Mouse (Mus musculus) hindbrain, embryonic 16.5 days (tissue): ENCODE measurements around the gene Fhl2. TPM values are rescaled to one million over a fixed set of nuclear protein-coding genes. Genes with fewer than 3 reads are reported as not detected.
"Not testable (repeated sequence)": the region's sequence is repeated elsewhere in the genome, so short reads cannot be mapped to it uniquely, and the experiment has no call there.

Experiments
- ATAC-seq: fragments of 200-750 bp; cut with Nextera tagmentation; 2 replicates; pipeline ENCODE4 v1.8.0; 2017; ENCODE audit warnings: moderate TSS enrichment, moderate library complexity
- H3K27ac ChIP-seq: fragments of 300-500 bp; sonication (generic); 2 replicates; pipeline ENCODE4 v1.5.1; 2014; ENCODE audit warnings: low read depth, mild to moderate bottlenecking, control low read depth, low read length, moderate library complexity
- H3K27me3 ChIP-seq: fragments of 300-500 bp; sonication (generic); replicated peaks from 2 replicates; pipeline ENCODE4 v1.6.1; 2014; ENCODE audit warnings: low read length; ENCODE audit not compliant: control insufficient read depth, insufficient read depth
- H3K36me3 ChIP-seq: fragments of 300-500 bp; sonication (generic); 2 replicates; pipeline ENCODE4 v1.6.1; 2014; ENCODE audit warnings: mild to moderate bottlenecking, low read length, moderate library complexity, mixed read lengths; ENCODE audit not compliant: control insufficient read depth, insufficient read depth
- H3K4me1 ChIP-seq: fragments of 300-500 bp; sonication (generic); 2 replicates; pipeline ENCODE4 v1.6.1; 2014; ENCODE audit warnings: low read depth, low read length; ENCODE audit not compliant: control insufficient read depth, insufficient read depth
- H3K4me2 ChIP-seq: fragments of 300-500 bp; sonication (generic); 2 replicates; pipeline ENCODE4 v1.6.1; 2014; ENCODE audit warnings: mild to moderate bottlenecking, low read length, control low read depth, moderate library complexity
- H3K4me3 ChIP-seq: fragments of 300-500 bp; sonication (generic); 2 replicates; pipeline ENCODE4 v1.5.1; 2014; ENCODE audit warnings: mild to moderate bottlenecking, low read length, control low read depth, moderate library complexity
- H3K9ac ChIP-seq: fragments of 300-500 bp; sonication (generic); 2 replicates; pipeline ENCODE4 v1.6.1; 2014; ENCODE audit warnings: low read depth, mild to moderate bottlenecking, control low read depth, low read length, moderate library complexity
- H3K9me3 ChIP-seq: fragments of 300-500 bp; sonication (generic); 2 replicates; pipeline ENCODE4 v1.6.1; 2014; ENCODE audit warnings: mild to moderate bottlenecking, low read length, moderate library complexity; ENCODE audit not compliant: control insufficient read depth
- WGBS: fragments of 180-500 bp; shearing (Covaris S2); extraction: QIAGEN DNeasy Blood & Tissue Kit; methylation state at CpG from one replicate; pipeline ENCODE4 v1.1.7; 2014; 5-methylcytosine and 5-hydroxymethylcytosine counted together
- polyA plus RNA-seq: library from polyadenylated mRNA; unstranded; fragments of >200 nt; fragmentation: Nextera tagmentation; extraction: Ambion mirVana; gene quantifications from 2 replicates; pipeline ENCODE4 v1.2.1, GENCODE M21; 2015

Gene Fhl2
- polyA plus RNA-seq, 1 experiment from 2014 or later, result 30.9 TPM

DNA sequence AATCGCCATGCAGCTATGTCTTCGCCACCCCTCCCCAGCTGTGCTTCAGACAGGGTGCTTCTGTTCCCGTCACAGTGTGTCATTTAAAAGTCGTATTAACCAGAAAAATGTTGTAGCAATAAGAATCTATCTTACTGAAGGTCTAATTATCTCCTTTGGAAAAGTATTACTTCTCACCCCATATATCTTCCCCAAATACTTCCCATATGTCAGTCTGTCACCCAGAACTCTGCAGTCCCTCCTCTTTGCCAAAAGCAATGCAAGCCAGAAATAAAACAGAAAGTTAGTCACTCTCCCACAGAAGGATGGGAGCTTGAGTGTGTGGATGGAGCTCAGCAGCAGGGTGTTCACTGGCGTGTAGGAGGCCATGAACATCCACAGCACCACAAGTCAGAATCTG is 59.5 kb downstream of the Fhl2 start:
- Histone ChIP-seq H3K36me3 (no peaks in the 10 kb centered on the region), H3K4me2 (no peak overlapping the region), H3K4me3 (no peak overlapping the region), H3K27ac (no peak overlapping the region), H3K9ac (no peak overlapping the region), H3K4me1 (no peaks in the 10 kb centered on the region), H3K9me3 (no peaks in the 10 kb centered on the region), H3K27me3 (no peaks in the 10 kb centered on the region)
- ATAC-seq, result no peak
- 84% methylated on average over 5 of the region's 5 CpGs for WGBS

DNA sequence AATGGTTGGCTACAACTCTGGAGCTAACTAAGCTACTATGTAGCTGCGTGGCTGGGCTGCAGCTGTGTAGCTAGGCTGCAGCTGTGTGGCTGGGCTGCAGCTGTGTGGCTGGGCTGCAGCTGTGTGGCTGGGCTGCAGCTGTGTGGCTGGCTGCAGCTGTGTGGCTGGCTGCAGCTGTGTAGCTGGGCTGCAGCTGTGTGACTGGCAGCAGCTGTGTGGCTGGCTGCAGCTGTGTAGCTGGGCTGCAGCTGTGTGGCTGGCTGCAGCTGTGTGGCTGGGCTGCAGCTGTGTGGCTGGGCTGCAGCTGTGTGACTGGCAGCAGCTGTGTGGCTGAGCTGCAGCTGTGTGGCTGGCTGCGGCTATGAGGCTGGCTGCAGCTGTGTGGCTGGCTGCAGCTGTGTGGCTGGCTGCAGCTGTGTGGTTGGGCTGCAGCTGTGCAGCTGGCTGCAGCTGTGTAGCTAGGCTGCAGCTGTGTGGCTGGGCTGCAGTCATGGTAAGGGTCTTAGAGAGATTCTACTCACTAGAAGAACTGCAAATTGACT is 60.2 kb downstream of the Fhl2 start:
- H3K27me3 ChIP-seq, H3K4me3 ChIP-seq, ATAC-seq: not testable (repeated sequence)

DNA sequence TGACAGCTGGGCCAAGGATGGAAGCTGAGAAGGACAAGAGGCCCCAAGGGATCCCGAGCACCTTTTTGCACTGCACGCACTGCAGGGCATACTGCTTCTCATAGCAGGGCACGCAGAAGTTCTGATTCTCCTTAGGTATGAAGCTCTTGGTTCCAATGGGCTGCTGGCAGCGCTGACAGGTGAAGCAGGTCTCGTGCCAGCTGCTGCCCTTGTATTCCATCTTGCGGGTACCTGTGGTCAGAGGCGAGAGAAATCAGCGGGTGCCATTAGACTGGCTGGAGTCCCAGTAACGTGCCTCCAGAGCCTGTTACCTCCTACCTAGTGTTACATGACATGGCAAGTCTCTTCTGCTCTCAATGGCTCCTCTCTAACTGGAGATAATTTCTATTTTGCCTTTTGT is 65.2 kb downstream of the Fhl2 start:
- Histone ChIP-seq H3K9me3 (no peaks in the 10 kb centered on the region), H3K9ac (no peak overlapping the region), H3K4me3 (no peak overlapping the region), H3K36me3 (0 out of 2 replicates have a peak, but pooled peaks cover 4% of the 10 kb centered on the region), H3K27me3 (no peaks in the 10 kb centered on the region), H3K27ac (no peak overlapping the region), H3K4me2 (no peak overlapping the region), H3K4me1 (no peaks in the 10 kb centered on the region)
- ATAC-seq, result no peak
- WGBS, result 91% methylated on average over 9 of the region's 9 CpGs

More for the DNA sequence above, 60.2 kb downstream of the Fhl2 start:
- H3K36me3 ChIP-seq, H3K9me3 ChIP-seq, H3K9ac ChIP-seq, H3K4me2 ChIP-seq, H3K27ac ChIP-seq, H3K4me1 ChIP-seq: not testable (repeated sequence)
- WGBS, result 82% methylated on average over 2 of the region's 2 CpGs

DNA sequence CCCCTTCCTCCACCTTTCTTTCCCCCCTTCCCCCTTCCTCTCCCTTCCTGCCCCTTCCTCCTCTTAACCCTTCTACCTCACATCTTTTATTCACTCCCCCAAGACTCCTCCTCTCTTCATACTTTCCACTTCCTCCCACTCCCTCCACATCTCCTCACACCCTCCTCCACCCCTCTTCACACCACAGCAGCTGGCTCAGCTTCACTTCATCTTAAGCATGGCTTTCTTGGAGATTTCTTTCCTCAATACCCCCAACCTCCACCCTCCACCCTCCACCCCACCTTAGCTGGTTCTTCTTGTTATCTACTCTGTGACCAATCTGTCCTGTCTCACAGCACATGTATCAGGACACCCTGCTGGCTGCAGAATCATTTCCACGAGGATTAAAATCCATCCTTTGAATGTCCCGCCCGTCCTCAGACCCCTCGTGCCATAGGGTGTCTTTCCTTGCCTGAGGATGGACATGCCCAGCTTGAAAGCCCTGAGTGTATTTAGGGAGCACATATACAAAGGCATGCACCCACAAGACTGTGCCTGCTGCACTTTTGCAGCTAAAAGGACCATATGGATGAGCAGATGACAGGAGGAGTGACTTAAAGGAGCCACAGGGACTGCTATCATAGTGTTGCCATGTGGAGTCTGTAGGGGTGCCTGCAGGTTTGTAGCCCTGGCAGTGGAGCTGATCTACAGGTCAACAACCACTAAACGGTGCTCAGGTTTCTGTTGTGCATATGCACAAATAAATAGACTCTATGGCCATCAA is 66.4 kb downstream of the Fhl2 start:
- no peak overlapping the region for H3K4me2 ChIP-seq
- no peaks in the 10 kb centered on the region for H3K4me1 ChIP-seq
- H3K4me3 ChIP-seq, result no peak overlapping the region
- no peak for ATAC-seq
- no peaks in the 10 kb centered on the region for H3K9me3 ChIP-seq
- 0 out of 2 replicates have a peak, but pooled peaks cover 4% of the 10 kb centered on the region for H3K36me3 ChIP-seq
- H3K9ac ChIP-seq, result no peak overlapping the region
- no peak overlapping the region for H3K27ac ChIP-seq
- no peaks in the 10 kb centered on the region for H3K27me3 ChIP-seq
- 75% methylated on average over 5 of the region's 5 CpGs for WGBS

DNA sequence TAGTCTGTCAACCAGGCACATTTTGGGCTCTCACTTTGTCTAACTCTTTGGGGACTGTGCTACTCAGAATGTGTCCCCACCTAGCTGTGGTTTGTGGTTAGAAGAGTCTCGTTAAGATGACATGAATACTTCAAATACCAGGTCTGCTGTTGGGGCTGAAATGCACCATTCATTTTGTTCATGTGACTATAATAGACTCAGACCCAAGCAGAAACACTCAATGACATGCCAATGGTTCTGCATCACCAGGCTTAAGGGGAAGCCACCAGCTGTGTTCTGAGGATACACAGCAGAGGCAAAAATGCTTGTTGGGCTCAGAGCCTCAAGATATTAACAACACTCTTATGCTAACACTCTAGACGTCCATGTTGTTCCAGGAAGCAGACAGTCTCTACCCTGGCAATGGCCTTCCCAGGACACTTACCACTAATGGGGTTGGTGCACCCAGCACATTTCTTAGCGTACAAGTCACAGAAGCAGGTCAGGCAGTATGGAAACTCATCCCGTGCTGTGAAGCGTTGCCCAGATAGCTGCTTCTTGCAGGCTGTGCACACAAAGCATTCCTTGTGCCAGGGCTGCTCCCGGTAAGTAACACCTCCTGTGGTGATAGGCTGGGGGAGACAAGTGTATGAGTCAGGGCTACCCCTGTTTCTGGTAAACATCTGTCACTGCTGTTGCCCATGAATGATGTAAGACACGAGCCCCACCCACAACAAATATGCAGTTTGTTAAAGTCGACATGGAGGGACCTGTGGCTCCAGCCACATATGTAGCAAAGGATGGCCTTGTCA is 68.8 kb downstream of the Fhl2 start:
- Histone ChIP-seq H3K9me3 (no peaks in the 10 kb centered on the region), H3K36me3 (peaks cover 4% of the 10 kb centered on the region), H3K4me3 (no peak overlapping the region), H3K9ac (no peak overlapping the region), H3K4me2 (no peak overlapping the region), H3K27ac (no peak overlapping the region), H3K4me1 (no peaks in the 10 kb centered on the region), H3K27me3 (no peaks in the 10 kb centered on the region)
- 77% methylated on average over 8 of the region's 8 CpGs for WGBS
- no peak for ATAC-seq

DNA sequence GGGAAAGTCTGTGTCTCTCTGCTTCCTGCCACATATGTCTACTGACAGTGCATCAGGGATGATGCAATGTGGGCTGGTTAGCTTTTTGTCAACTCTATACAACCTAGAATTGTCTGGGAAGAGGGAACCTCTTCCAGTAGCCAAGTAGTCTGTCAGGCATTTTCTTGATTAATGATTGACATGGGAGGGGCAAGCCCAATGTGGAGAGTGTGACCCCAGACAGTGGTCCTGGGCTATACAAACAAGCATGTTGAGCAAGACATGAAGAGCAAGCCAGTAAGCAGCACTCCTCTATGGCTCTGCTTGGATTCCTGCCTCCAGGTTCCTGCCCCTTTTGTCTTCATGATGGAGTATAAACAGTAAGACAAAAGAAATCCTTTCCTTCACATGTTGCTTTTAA is 69.6 kb downstream of the Fhl2 start:
- Histone ChIP-seq H3K36me3 (peaks cover 4% of the 10 kb centered on the region), H3K27ac (no peak overlapping the region), H3K4me3 (no peak overlapping the region), H3K4me2 (no peak overlapping the region), H3K9me3 (no peaks in the 10 kb centered on the region), H3K4me1 (no peaks in the 10 kb centered on the region), H3K27me3 (no peaks in the 10 kb centered on the region), H3K9ac (no peak overlapping the region)
- no peak for ATAC-seq

DNA sequence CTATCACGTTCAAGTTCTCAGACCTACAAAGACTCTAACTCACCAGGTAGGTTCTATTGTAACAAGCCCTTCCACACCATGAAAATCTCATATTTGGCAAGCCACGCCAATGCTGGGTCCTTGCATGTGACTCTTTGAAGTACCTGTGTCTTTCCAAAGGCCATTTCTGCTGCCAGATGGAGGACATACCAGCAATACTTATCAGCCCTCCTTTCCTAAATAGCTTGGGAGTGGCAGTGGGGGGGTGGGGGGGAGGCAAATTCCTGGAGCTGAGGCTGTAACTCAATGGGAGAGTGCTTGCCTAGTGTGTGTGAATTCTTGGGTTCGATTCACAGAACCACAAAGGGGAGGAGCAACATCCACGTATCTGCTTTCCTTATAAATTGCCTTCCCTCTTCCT is 72.1 kb downstream of the Fhl2 start:
- Histone ChIP-seq H3K4me1 (no peaks in the 10 kb centered on the region), H3K4me2 (no peak overlapping the region)

DNA sequence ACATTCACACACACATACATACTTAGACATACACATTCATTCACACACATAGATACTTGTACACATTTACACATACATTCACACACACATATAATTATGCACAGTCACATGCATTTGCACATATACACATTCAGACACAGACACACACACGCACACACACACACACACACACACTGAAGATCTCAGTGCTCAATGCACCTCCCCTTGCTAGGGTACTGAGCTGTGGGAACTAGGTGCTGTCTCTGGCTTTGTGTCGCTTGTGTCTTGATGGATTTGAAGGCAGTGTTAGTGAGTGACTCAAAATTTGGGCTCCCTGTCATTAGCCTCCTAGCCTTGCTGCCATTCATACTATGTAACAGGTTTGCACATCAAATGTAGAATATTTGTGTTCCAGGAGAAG is 74.2 kb downstream of the Fhl2 start:
- Histone ChIP-seq H3K36me3 (peaks cover 10% of the 10 kb centered on the region), H3K9ac (no peak overlapping the region), H3K27ac (no peak overlapping the region), H3K4me3 (no peak overlapping the region), H3K4me2 (no peak overlapping the region), H3K9me3 (no peaks in the 10 kb centered on the region), H3K27me3 (no peaks in the 10 kb centered on the region), H3K4me1 (no peaks in the 10 kb centered on the region)
- 91% methylated on average over 2 of the region's 2 CpGs for WGBS
- no peak for ATAC-seq

More for the DNA sequence above, 72.1 kb downstream of the Fhl2 start:
- no peak overlapping the region for H3K4me3 ChIP-seq
- peaks cover 6% of the 10 kb centered on the region for H3K36me3 ChIP-seq
- H3K27me3 ChIP-seq, result no peaks in the 10 kb centered on the region
- ATAC-seq, result no peak
- WGBS, result 84% methylated on average over 4 of the region's 4 CpGs
- H3K9ac ChIP-seq, result no peak overlapping the region
- H3K9me3 ChIP-seq, result no peaks in the 10 kb centered on the region
- no peak overlapping the region for H3K27ac ChIP-seq

DNA sequence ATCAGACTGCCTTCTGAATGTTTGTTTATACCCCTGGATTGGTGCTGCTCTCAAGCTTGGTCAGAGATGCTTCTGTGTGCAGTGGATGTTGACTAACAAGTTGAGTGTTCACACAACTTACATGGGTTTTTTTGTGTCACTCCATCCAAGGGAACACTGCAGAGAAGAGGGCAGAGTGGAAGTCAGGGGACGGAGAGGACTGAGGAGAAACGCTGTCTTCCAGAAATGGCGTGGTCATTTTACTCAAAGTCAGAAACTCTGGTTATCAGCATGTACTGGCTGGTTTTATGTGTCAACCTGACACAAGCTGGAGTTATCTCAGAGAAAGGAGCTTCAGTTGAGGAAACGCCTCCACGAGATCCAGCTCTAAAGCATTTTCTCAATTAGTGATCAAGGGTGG is 75.8 kb downstream of the Fhl2 start:
- Histone ChIP-seq H3K27me3 (no peaks in the 10 kb centered on the region), H3K9ac (no peak overlapping the region), H3K4me3 (no peak overlapping the region), H3K4me2 (no peak overlapping the region), H3K36me3 (peaks cover 17% of the 10 kb centered on the region), H3K4me1 (no peaks in the 10 kb centered on the region), H3K27ac (no peak overlapping the region), H3K9me3 (no peaks in the 10 kb centered on the region)
- WGBS, result 98% methylated on average over 5 of the region's 5 CpGs
- no peak for ATAC-seq
